Mouse (Mus musculus): ENCODE data around the gene Lurap1.

- TF ChIP-seq CTCF (IDR thresholded peaks at IDR 0.05; ENCODE audit: borderline replicate concordance, insufficient read depth, low read length) (no peak), POLR2A (IDR thresholded peaks at IDR 0.05; ENCODE audit: low read depth, low read length) (no peak)
Observed at GRCm38 (mm10) chr4:116173072-116173471, 21.9 kb upstream of the Lurap1 start, which contains the start of the genes 1700042G07Rik and Gm49337.

Data from embryonic fibroblast, embryonic 13.5 days (primary cell).